In the genomic region with DNA sequence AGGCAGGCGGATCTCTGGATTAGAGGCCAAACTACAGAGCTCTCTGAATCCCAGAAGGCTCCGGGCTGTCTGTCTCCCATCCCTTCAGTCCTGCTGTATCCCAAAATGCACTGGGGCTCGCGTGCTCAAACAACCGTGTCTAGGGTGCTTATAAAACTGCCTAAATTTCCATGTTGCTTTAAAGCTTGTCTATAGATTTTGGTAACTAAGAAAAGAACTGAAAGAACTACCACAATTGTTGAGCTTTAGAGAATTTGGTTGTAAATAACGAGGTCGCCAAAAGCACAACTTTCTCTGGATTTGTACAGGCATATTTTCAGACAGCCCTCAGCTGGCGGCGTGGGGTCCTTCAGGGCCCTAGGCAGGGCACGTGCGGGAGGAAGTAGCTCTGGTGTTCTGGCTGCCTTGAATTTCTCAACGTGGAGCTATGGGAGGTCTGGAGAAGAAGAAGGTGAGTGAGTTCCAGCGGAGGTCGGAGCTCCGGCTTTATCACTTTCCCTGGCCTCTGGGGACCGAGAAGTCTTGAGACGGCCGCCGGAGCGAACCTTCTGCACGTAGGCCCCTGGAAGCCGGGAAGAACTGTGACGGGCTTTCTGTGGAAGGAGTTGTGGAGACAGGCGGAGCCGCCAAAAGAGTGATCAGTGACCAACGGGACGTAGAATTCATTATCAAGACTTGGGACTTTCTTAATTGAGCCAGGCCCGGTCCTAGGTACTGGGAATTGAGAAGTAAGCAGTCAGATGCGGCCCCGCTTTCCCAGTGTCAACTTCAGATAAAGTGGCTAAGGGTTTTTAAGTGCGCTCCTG, we compare ENCODE assay signal across 8 mouse cellular contexts. TPM values are rescaled to one million over a fixed set of nuclear protein-coding genes. Genes with fewer than 3 reads are reported as not detected.
DNase-seq lines count a peak whose midpoint lies in the region; ATAC-seq lines count a peak whose summit lies in the region.

A gene (plus strand): TSS at position 366 of the 806 bp plus-strand sequence.

- WGBS in hindbrain, embryonic 14.5 days = under 1% methylated on average over 31 of the region's 31 CpGs

- peak within 1 kb of the TSS; percentile 93 for H3K4me2 ChIP-seq in hindbrain, embryonic 14.5 days (replicated peaks)

- no peaks in the 10 kb centered on the region for H3K9me3 ChIP-seq in hindbrain, embryonic 14.5 days (ENCODE audit: control insufficient read depth, low read length)

- H3K9ac ChIP-seq in hindbrain, embryonic 14.5 days = peak within 1 kb of the TSS; percentile 61

- H3K36me3 ChIP-seq in hindbrain, embryonic 14.5 days (replicated peaks; ENCODE audit: control insufficient read depth, insufficient read depth) = peaks cover 7% of the 10 kb centered on the region; the same call in 1 of the 2 replicates

- peaks cover 8% of the 10 kb centered on the region for H3K4me1 ChIP-seq in hindbrain, embryonic 14.5 days (replicated peaks; ENCODE audit: control insufficient read depth, insufficient read depth, low read length)

- H3K4me3 ChIP-seq in hindbrain, embryonic 14.5 days (replicated peaks; ENCODE audit: low read length) = peak within 1 kb of the TSS; percentile 75

- ATAC-seq in hindbrain, embryonic 14.5 days (ENCODE audit: low FRiP score) = peak; percentile 97

- peak within 1 kb of the TSS; percentile 5 for H3K27ac ChIP-seq in hindbrain, embryonic 14.5 days

- DNase-seq in R1 (ENCODE audit: low read depth, low spot score) = peak; percentile 97
- DNase-seq in cerebellum, postnatal 14 days = peak; percentile 76 to 85
- peak; percentile 75 for DNase-seq in frontal cortex, postnatal 25 days (ENCODE audit: low spot score in 2 of 2)
- DNase-seq in hindbrain, embryonic 14.5 days (ENCODE audit: low spot score) = peak; percentile 93
- DNase-seq in layer of hippocampus, postnatal 36 days = peak; percentile 82 to 83
- DNase-seq in lung, postnatal 36 days = peak; percentile 88
- peak; percentile 95 for DNase-seq in retina, postnatal 1 day
- DNase-seq in urinary bladder, adult 2 months (ENCODE audit: low spot score) = peak; percentile 64

- no peaks in the 10 kb centered on the region for H3K27me3 ChIP-seq in hindbrain, embryonic 14.5 days (ENCODE audit: control insufficient read depth, insufficient read depth, low read length)

RNA-seq across cellular contexts. Expression of the gene that starts here (rescaled TPM):
- polyA plus RNA-seq in hindbrain, embryonic 14.5 days (2014; fragmentation: Nextera tagmentation; extraction: Ambion mirVana) = 45.1 and 48.0 TPM in 2 replicates
- 10 to 100 TPM; 33.0 to 35.3 TPM for total RNA-seq in layer of hippocampus, postnatal 36 days (2021)
- polyA plus RNA-seq in urinary bladder, adult 2 months (2012; rRNA removed) = 42.4 and 43.1 TPM in 2 replicates

Comparison
In these comparisons a context has a peak if more than half of its experiments do, and no peak if none do; other contexts are left out.
1. Peak in every context shown above with its lines: DNase-seq, ATAC-seq, H3K4me3 ChIP-seq and H3K27ac ChIP-seq.